Mouse (Mus musculus) hindbrain, embryonic 10.5 days (tissue): Measurements from ENCODE around the gene C1ql2. TPM values are rescaled to one million over a fixed set of nuclear protein-coding genes. Genes with fewer than 3 reads are reported as not detected.

Experiments
- DNase-seq: peaks from one replicate; pipeline ENCODE4 v3.0.0-alpha.2; 2017; ENCODE audit warnings: low spot score
- H3K27ac ChIP-seq: fragments of 300-500 bp; sonication (generic); 2 replicates; pipeline ENCODE4 v1.5.1; 2016; ENCODE audit warnings: mild to moderate bottlenecking, moderate library complexity
- H3K27me3 ChIP-seq: fragments of 300-500 bp; sonication (generic); 2 replicates; pipeline ENCODE4 v1.6.1; 2016; ENCODE audit warnings: mild to moderate bottlenecking; ENCODE audit not compliant: poor library complexity, insufficient read depth, severe bottlenecking
- H3K36me3 ChIP-seq: fragments of 300-500 bp; sonication (generic); 2 replicates; pipeline ENCODE4 v1.6.1; 2016; ENCODE audit warnings: mild to moderate bottlenecking, moderate library complexity
- H3K4me1 ChIP-seq: fragments of 300-500 bp; sonication (generic); replicated peaks from 2 replicates; pipeline ENCODE4 v1.6.1; 2016; ENCODE audit warnings: mild to moderate bottlenecking
- H3K4me3 ChIP-seq: fragments of 300-500 bp; sonication (generic); 2 replicates; pipeline ENCODE4 v1.5.1; 2016; ENCODE audit warnings: mild to moderate bottlenecking, moderate library complexity
- H3K9me3 ChIP-seq: fragments of 300-500 bp; sonication (generic); 2 replicates; pipeline ENCODE4 v1.6.1; 2016; ENCODE audit warnings: mild to moderate bottlenecking, moderate library complexity
- WGBS: fragments of 180-500 bp; shearing (Covaris S2); methylation state at CpG from one replicate; pipeline ENCODE4 v1.1.7; 2016; 5-methylcytosine and 5-hydroxymethylcytosine counted together
- polyA plus RNA-seq: library from polyadenylated mRNA; unstranded; fragments of >200 nt; fragmentation: Nextera tagmentation; extraction: Ambion mirVana; gene quantifications from 2 replicates; pipeline ENCODE4 v1.2.1, GENCODE M21; 2016

The C1ql2 gene
- polyA plus RNA-seq: 0.54 and 1.8 TPM in 2 replicates

- no peak within 1 kb of the TSS for H3K27ac ChIP-seq
- peaks cover 100% of the 10 kb centered on the region for H3K27me3 ChIP-seq
- H3K4me1 ChIP-seq: peaks cover 29% of the 10 kb centered on the region
- DNase-seq: peak; percentile 53
- no peaks in the 10 kb centered on the region for H3K9me3 ChIP-seq
- H3K36me3 ChIP-seq: no peaks in the 10 kb centered on the region
- peak within 1 kb of the TSS; percentile 51 for H3K4me3 ChIP-seq
- WGBS: under 1% methylated on average over 72 of the region's 73 CpGs
These were observed at the start of gene C1ql2 for GRCm38 (mm10) chr1:120340419-120341171. C1ql2 (plus strand) TSS chr1:120340582.

- 90% methylated on average over 3 of the region's 3 CpGs for WGBS
- Histone ChIP-seq H3K27me3 (no peaks in the 10 kb centered on the region), H3K9me3 (peaks cover 12% of the 10 kb centered on the region), H3K36me3 (no peaks in the 10 kb centered on the region), H3K4me3 (no peak overlapping the region), H3K27ac (no peak overlapping the region), H3K4me1 (peaks cover 18% of the 10 kb centered on the region)
- no peak for DNase-seq
These were observed 48.7 kb upstream of the C1ql2 start for GRCm38 (mm10) chr1:120291709-120292108.

GRCm38 (mm10) chr1:120293803-120294202, 46.6 kb upstream of the C1ql2 start:
- H3K27me3 ChIP-seq: no peaks in the 10 kb centered on the region
- H3K9me3 ChIP-seq: peaks cover 12% of the 10 kb centered on the region
- no peak overlapping the region for H3K4me3 ChIP-seq
- WGBS: 80% methylated on average over 1 of the region's 1 CpGs
- no peak overlapping the region for H3K27ac ChIP-seq
- DNase-seq: no peak
- no peaks in the 10 kb centered on the region for H3K36me3 ChIP-seq
- 0 out of 2 replicates have a peak, but pooled peaks cover 3% of the 10 kb centered on the region for H3K4me1 ChIP-seq

DNA sequence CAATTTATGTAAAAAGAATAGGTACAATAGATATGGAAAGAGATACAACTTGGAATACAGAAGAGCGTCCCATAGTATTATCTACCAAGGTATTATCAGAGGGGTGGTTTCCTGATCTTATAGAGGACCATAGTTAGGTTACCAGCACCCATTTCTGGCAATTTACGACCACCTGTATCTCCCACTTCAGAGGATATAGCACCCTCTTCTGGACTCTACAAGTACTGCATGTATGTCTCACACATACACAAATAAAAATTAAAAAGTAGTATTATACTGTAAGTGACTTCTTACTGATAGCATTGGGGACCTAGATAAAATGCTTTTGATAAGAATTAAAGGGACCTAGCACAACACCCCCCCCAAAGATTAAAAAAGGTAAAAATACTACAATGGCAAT, 43.4 kb upstream of the C1ql2 start:
- WGBS: 94% methylated on average over 2 of the region's 2 CpGs

DNA sequence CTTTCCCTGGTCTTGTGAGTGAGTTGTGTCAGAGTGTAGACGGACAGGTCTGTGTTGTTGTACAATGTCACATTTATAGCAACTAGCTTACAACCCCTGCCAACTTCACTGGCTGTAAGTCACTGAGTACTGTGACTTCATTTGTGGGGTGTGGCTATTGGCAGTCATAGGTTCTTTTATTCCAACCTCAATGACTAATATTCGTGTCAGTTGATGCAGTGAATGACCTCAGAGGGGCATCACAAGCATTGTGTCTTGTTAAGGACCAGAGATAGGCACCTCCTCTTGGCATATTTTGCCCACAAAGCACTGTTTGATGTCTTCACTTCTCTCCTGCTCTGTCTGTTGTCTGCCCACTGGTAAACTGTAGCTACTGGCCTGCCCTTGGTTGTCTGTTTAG, 34.6 kb upstream of the C1ql2 start:
- Histone ChIP-seq H3K27ac (no peak overlapping the region), H3K4me3 (no peak overlapping the region), H3K27me3 (no peaks in the 10 kb centered on the region), H3K4me1 (no peaks in the 10 kb centered on the region), H3K36me3 (no peaks in the 10 kb centered on the region), H3K9me3 (no peaks in the 10 kb centered on the region)
- WGBS: 75% methylated on average over 2 of the region's 2 CpGs
- no peak for DNase-seq

More for the DNA sequence above, 43.4 kb upstream of the C1ql2 start:
- Histone ChIP-seq H3K4me3 (no peak overlapping the region), H3K9me3 (peaks cover 10% of the 10 kb centered on the region), H3K36me3 (no peaks in the 10 kb centered on the region), H3K27ac (no peak overlapping the region), H3K27me3 (no peaks in the 10 kb centered on the region), H3K4me1 (no peaks in the 10 kb centered on the region)
- no peak for DNase-seq

DNA sequence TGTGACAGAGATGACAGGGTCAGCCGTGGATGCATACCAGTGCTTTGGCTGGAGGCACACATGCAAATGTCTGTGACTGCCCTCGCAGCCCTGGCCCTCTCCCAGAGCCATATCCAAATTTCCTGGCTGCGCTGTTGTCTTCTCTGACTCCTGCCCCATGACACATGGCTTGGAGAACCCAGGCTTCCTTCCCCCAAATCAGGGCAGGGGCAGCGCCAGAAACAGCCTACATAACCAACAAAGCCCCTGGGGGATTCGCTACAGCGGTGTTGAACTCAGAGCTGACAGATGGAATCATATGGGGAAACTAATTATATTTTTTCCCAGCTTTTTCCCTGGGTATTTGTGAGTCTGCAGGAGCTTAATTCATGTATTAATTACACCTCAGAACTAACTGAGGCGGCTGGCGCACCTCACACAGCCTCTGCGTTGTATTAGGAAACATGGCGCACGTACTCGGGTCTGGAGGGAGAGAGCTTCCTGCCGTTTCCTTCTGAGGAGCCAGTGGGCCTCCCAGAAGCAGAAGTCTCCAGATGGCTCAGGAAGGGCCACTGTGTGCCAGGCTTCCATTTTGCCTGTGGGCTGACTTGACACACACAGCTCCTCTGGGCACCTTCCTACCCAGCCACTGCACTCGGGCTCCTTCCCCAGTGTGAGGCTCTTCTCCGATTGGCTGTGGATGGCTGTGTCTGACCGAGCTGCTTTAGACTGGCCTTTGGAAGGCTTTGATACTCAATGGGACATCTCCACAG, 18.9 kb upstream of the C1ql2 start:
- no peaks in the 10 kb centered on the region for H3K36me3 ChIP-seq
- 83% methylated on average over 16 of the region's 16 CpGs for WGBS
- H3K4me1 ChIP-seq: no peaks in the 10 kb centered on the region
- no peaks in the 10 kb centered on the region for H3K27me3 ChIP-seq
- DNase-seq: no peak
- H3K9me3 ChIP-seq: no peaks in the 10 kb centered on the region
- no peak overlapping the region for H3K4me3 ChIP-seq
- no peak overlapping the region for H3K27ac ChIP-seq

GRCm38 (mm10) chr1:120323131-120323561, 17.2 kb upstream of the C1ql2 start:
- DNase-seq: no peak
- no peaks in the 10 kb centered on the region for H3K36me3 ChIP-seq
- WGBS: 94% methylated on average over 5 of the region's 5 CpGs
- no peak overlapping the region for H3K4me3 ChIP-seq
- no peaks in the 10 kb centered on the region for H3K27me3 ChIP-seq
- H3K9me3 ChIP-seq: no peaks in the 10 kb centered on the region
- H3K4me1 ChIP-seq: no peaks in the 10 kb centered on the region
- no peak overlapping the region for H3K27ac ChIP-seq

DNA sequence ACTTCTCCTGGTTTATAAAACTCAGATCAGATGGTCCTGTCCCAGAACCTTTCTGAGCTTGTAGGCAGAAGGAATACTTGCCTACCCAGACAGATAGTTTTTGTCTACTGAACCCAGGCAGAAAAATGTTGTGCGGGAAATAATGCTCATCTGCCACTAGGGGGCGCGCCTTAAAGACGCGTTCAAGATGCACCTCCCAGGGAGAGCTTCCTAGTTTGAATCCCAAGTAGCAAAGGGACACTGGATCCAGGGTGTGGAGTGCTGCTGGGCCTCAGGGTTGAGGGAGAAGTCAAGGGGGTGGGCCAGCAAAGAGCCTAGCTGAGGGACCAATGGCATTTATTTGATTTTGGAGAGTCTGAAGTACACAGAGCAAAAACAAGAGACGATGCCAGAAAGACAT, 12.7 kb upstream of the C1ql2 start:
- H3K36me3 ChIP-seq: no peaks in the 10 kb centered on the region
- H3K27ac ChIP-seq: no peak overlapping the region
- DNase-seq: peak; percentile 52
- no peak overlapping the region for H3K4me3 ChIP-seq
- no peaks in the 10 kb centered on the region for H3K9me3 ChIP-seq
- WGBS: 18% methylated on average over 6 of the region's 6 CpGs
- no peaks in the 10 kb centered on the region; the same call in 1 of the 2 replicates for H3K27me3 ChIP-seq
- H3K4me1 ChIP-seq: no peaks in the 10 kb centered on the region

GRCm38 (mm10) chr1:120328212-120328611, 12.2 kb upstream of the C1ql2 start:
- no peak overlapping the region for H3K4me3 ChIP-seq
- no peaks in the 10 kb centered on the region for H3K36me3 ChIP-seq
- H3K4me1 ChIP-seq: no peaks in the 10 kb centered on the region
- H3K27ac ChIP-seq: no peak overlapping the region
- H3K9me3 ChIP-seq: no peaks in the 10 kb centered on the region
- no peak for DNase-seq
- H3K27me3 ChIP-seq: no peaks in the 10 kb centered on the region; the same call in 1 of the 2 replicates
- 69% methylated on average over 1 of the region's 1 CpGs for WGBS

GRCm38 (mm10) chr1:120331841-120332240, 8.5 kb upstream of the C1ql2 start:
- WGBS: 43% methylated on average over 6 of the region's 6 CpGs
- H3K36me3 ChIP-seq: no peaks in the 10 kb centered on the region
- H3K27ac ChIP-seq: no peak overlapping the region
- DNase-seq: peak; percentile 56
- H3K9me3 ChIP-seq: no peaks in the 10 kb centered on the region
- H3K4me1 ChIP-seq: no peaks in the 10 kb centered on the region
- no peak overlapping the region for H3K4me3 ChIP-seq
- peaks cover 12% of the 10 kb centered on the region for H3K27me3 ChIP-seq

- Histone ChIP-seq H3K4me1 (peaks cover 29% of the 10 kb centered on the region), H3K27ac (no peak overlapping the region), H3K9me3 (no peaks in the 10 kb centered on the region), H3K27me3 (peaks cover 74% of the 10 kb centered on the region), H3K36me3 (no peaks in the 10 kb centered on the region), H3K4me3 (no peak overlapping the region)
- no peak for DNase-seq
- WGBS: 38% methylated on average over 7 of the region's 7 CpGs
These were observed 2.4 kb upstream of the C1ql2 start for GRCm38 (mm10) chr1:120337970-120338369.

GRCm38 (mm10) chr1:120341172-120341675, 842 bp downstream of the C1ql2 start:
- no peak overlapping the region for H3K27ac ChIP-seq
- under 1% methylated on average over 41 of the region's 41 CpGs for WGBS
- H3K4me3 ChIP-seq: peak overlapping the region; percentile 51
- H3K4me1 ChIP-seq: peaks cover 29% of the 10 kb centered on the region
- peaks cover 100% of the 10 kb centered on the region for H3K27me3 ChIP-seq
- no peaks in the 10 kb centered on the region for H3K9me3 ChIP-seq
- H3K36me3 ChIP-seq: no peaks in the 10 kb centered on the region
- DNase-seq: peak; percentile 26
